Mouse (Mus musculus): ENCODE measurements around the gene Atp8b2. TPM values are rescaled to one million over a fixed set of nuclear protein-coding genes. Genes with fewer than 3 reads are reported as not detected.

Atp8b2 gene
- polyA plus RNA-seq, 1 experiment from 2014 or later = 18.9 TPM

- Histone ChIP-seq H3K9me3 (no peaks in the 10 kb centered on the region), H3K4me3 (no peak overlapping the region), H3K36me3 (no peaks in the 10 kb centered on the region), H3K4me1 (no peaks in the 10 kb centered on the region), H3K27me3 (no peaks in the 10 kb centered on the region), H3K27ac (no peak overlapping the region), H3K9ac (no peak overlapping the region), H3K4me2 (no peak overlapping the region)
- no peak for ATAC-seq (ENCODE audit: insufficient number of reproducible peaks, low FRiP score, low TSS enrichment, low read depth)
Measured at GRCm38 (mm10) chr3:89976859-89977258, 13.6 kb upstream of the Atp8b2 start.

- ATAC-seq (ENCODE audit: insufficient number of reproducible peaks, low FRiP score, low TSS enrichment, low read depth) = no peak
Measured at GRCm38 (mm10) chr3:89968509-89968908, 5.2 kb upstream of the Atp8b2 start.

GRCm38 (mm10) chr3:89966946-89967345 lies 3.6 kb upstream of the Atp8b2 start:
- Histone ChIP-seq H3K4me1 (peaks cover 12% of the 10 kb centered on the region), H3K9ac (no peak overlapping the region), H3K36me3 (peaks cover 4% of the 10 kb centered on the region; the same call in 1 of the 2 replicates), H3K27ac (no peak overlapping the region), H3K9me3 (no peaks in the 10 kb centered on the region), H3K27me3 (no peaks in the 10 kb centered on the region), H3K4me3 (no peak overlapping the region), H3K4me2 (no peak overlapping the region)
- 73% methylated on average over 4 of the region's 4 CpGs for WGBS
- ATAC-seq (ENCODE audit: insufficient number of reproducible peaks, low FRiP score, low TSS enrichment, low read depth) = no peak

More at GRCm38 (mm10) chr3:89968509-89968908, 5.2 kb upstream of the Atp8b2 start:
- no peaks in the 10 kb centered on the region for H3K27me3 ChIP-seq
- no peak overlapping the region for H3K4me3 ChIP-seq
- no peak overlapping the region for H3K4me2 ChIP-seq
- H3K36me3 ChIP-seq = peaks cover 4% of the 10 kb centered on the region; the same call in 1 of the 2 replicates
- no peak overlapping the region for H3K27ac ChIP-seq
- no peaks in the 10 kb centered on the region for H3K9me3 ChIP-seq
- WGBS = 77% methylated on average over 7 of the region's 7 CpGs
- H3K9ac ChIP-seq = no peak overlapping the region
- H3K4me1 ChIP-seq = peaks cover 9% of the 10 kb centered on the region

- no peak overlapping the region for H3K4me3 ChIP-seq
- ATAC-seq (ENCODE audit: insufficient number of reproducible peaks, low FRiP score, low TSS enrichment, low read depth) = no peak
- H3K27ac ChIP-seq = no peak overlapping the region
- no peak overlapping the region for H3K4me2 ChIP-seq
- H3K9me3 ChIP-seq = no peaks in the 10 kb centered on the region
- peaks cover 4% of the 10 kb centered on the region; the same call in 1 of the 2 replicates for H3K36me3 ChIP-seq
- no peak overlapping the region for H3K9ac ChIP-seq
- no peaks in the 10 kb centered on the region for H3K27me3 ChIP-seq
- 82% methylated on average over 5 of the region's 5 CpGs for WGBS
- peaks cover 22% of the 10 kb centered on the region for H3K4me1 ChIP-seq
Measured at GRCm38 (mm10) chr3:89965972-89966371, 2.7 kb upstream of the Atp8b2 start.

GRCm38 (mm10) chr3:89965557-89965956 lies 2.2 kb upstream of the Atp8b2 start:
- no peak for ATAC-seq (ENCODE audit: insufficient number of reproducible peaks, low FRiP score, low TSS enrichment, low read depth)
- Histone ChIP-seq H3K4me2 (no peak overlapping the region), H3K9ac (no peak overlapping the region), H3K36me3 (peaks cover 4% of the 10 kb centered on the region; the same call in 1 of the 2 replicates), H3K9me3 (no peaks in the 10 kb centered on the region), H3K27me3 (no peaks in the 10 kb centered on the region), H3K27ac (no peak overlapping the region), H3K4me3 (no peak overlapping the region), H3K4me1 (peaks cover 26% of the 10 kb centered on the region)
- WGBS = 91% methylated on average over 8 of the region's 8 CpGs

GRCm38 (mm10) chr3:89963926-89964739 lies 825 bp upstream of the Atp8b2 start:
- no peaks in the 10 kb centered on the region for H3K27me3 ChIP-seq
- WGBS = 28% methylated on average over 22 of the region's 22 CpGs
- H3K4me1 ChIP-seq = peaks cover 40% of the 10 kb centered on the region
- H3K4me2 ChIP-seq = peak overlapping the region; percentile 98
- peak overlapping the region; percentile 97 for H3K27ac ChIP-seq
- H3K36me3 ChIP-seq = peaks cover 5% of the 10 kb centered on the region
- H3K9me3 ChIP-seq = no peaks in the 10 kb centered on the region
- no peak for ATAC-seq (ENCODE audit: insufficient number of reproducible peaks, low FRiP score, low TSS enrichment, low read depth)
- peak overlapping the region; percentile 92 for H3K9ac ChIP-seq
- H3K4me3 ChIP-seq = peak overlapping the region; percentile 89

- Histone ChIP-seq H3K27me3 (no peaks in the 10 kb centered on the region), H3K4me2 (peak overlapping the region; percentile 98), H3K27ac (peak overlapping the region; percentile 97), H3K9ac (peak overlapping the region; percentile 92), H3K9me3 (no peaks in the 10 kb centered on the region), H3K4me3 (peak overlapping the region; percentile 89), H3K36me3 (peaks cover 19% of the 10 kb centered on the region), H3K4me1 (peaks cover 43% of the 10 kb centered on the region)
- under 1% methylated on average over 30 of the region's 30 CpGs for WGBS
- peak; percentile 7; the same call in 1 of the 2 replicates for ATAC-seq (ENCODE audit: insufficient number of reproducible peaks, low FRiP score, low TSS enrichment, low read depth)
Measured at GRCm38 (mm10) chr3:89962751-89963220, 522 bp downstream of the Atp8b2 start.

- no peak for ATAC-seq (ENCODE audit: insufficient number of reproducible peaks, low FRiP score, low TSS enrichment, low read depth)
- peak overlapping the region; percentile 98 for H3K4me2 ChIP-seq
- H3K4me3 ChIP-seq = peak overlapping the region; percentile 89
- no peaks in the 10 kb centered on the region for H3K9me3 ChIP-seq
- peaks cover 43% of the 10 kb centered on the region for H3K4me1 ChIP-seq
- 2% methylated on average over 14 of the region's 14 CpGs for WGBS
- H3K27ac ChIP-seq = peak overlapping the region; percentile 97
- no peaks in the 10 kb centered on the region for H3K27me3 ChIP-seq
- H3K36me3 ChIP-seq = peaks cover 24% of the 10 kb centered on the region
- H3K9ac ChIP-seq = peak overlapping the region; percentile 92
Measured at GRCm38 (mm10) chr3:89962059-89962750, 1.1 kb downstream of the Atp8b2 start.

GRCm38 (mm10) chr3:89961436-89961835 lies 1.9 kb downstream of the Atp8b2 start:
- H3K4me2 ChIP-seq = peak overlapping the region; percentile 98
- H3K9ac ChIP-seq = peak overlapping the region; percentile 17; the same call in 1 of the 2 replicates
- H3K4me1 ChIP-seq = peaks cover 43% of the 10 kb centered on the region
- peak overlapping the region; percentile 97 for H3K27ac ChIP-seq
- no peaks in the 10 kb centered on the region for H3K9me3 ChIP-seq
- WGBS = 41% methylated on average over 4 of the region's 4 CpGs
- no peak for ATAC-seq (ENCODE audit: insufficient number of reproducible peaks, low FRiP score, low TSS enrichment, low read depth)
- H3K36me3 ChIP-seq = peaks cover 32% of the 10 kb centered on the region
- H3K27me3 ChIP-seq = no peaks in the 10 kb centered on the region
- peak overlapping the region; percentile 89 for H3K4me3 ChIP-seq

- Histone ChIP-seq H3K9ac (peak overlapping the region; percentile 61), H3K27me3 (no peaks in the 10 kb centered on the region), H3K36me3 (peaks cover 39% of the 10 kb centered on the region), H3K4me2 (peak overlapping the region; percentile 98), H3K9me3 (no peaks in the 10 kb centered on the region), H3K4me3 (peak overlapping the region; percentile 89), H3K4me1 (peaks cover 43% of the 10 kb centered on the region), H3K27ac (peak overlapping the region; percentile 97)
- under 1% methylated on average over 29 of the region's 30 CpGs for WGBS
- ATAC-seq (ENCODE audit: insufficient number of reproducible peaks, low FRiP score, low TSS enrichment, low read depth) = peak; percentile 86
Measured at GRCm38 (mm10) chr3:89960469-89960868, 2.8 kb downstream of the Atp8b2 start.

GRCm38 (mm10) chr3:89959435-89959834 lies 3.9 kb downstream of the Atp8b2 start:
- Histone ChIP-seq H3K27me3 (no peaks in the 10 kb centered on the region), H3K9ac (no peak overlapping the region), H3K4me1 (peaks cover 36% of the 10 kb centered on the region), H3K4me2 (no peak overlapping the region), H3K27ac (no peak overlapping the region), H3K9me3 (no peaks in the 10 kb centered on the region), H3K4me3 (no peak overlapping the region), H3K36me3 (peaks cover 44% of the 10 kb centered on the region)
- ATAC-seq (ENCODE audit: insufficient number of reproducible peaks, low FRiP score, low TSS enrichment, low read depth) = no peak
- 79% methylated on average over 4 of the region's 4 CpGs for WGBS

GRCm38 (mm10) chr3:89957880-89958279 lies 5.4 kb downstream of the Atp8b2 start:
- no peak for ATAC-seq (ENCODE audit: insufficient number of reproducible peaks, low FRiP score, low TSS enrichment, low read depth)
- Histone ChIP-seq H3K27me3 (no peaks in the 10 kb centered on the region), H3K27ac (no peak overlapping the region), H3K4me3 (no peak overlapping the region), H3K4me2 (no peak overlapping the region), H3K4me1 (peaks cover 39% of the 10 kb centered on the region), H3K9ac (no peak overlapping the region), H3K36me3 (peaks cover 60% of the 10 kb centered on the region), H3K9me3 (no peaks in the 10 kb centered on the region)
- WGBS = 94% methylated on average over 9 of the region's 9 CpGs

Data from limb, embryonic 15.5 days (tissue).